Mouse (Mus musculus) erythroblast, embryonic 14.5 days (primary cell): Measurements from ENCODE around the gene Ccdc187.

Experiments
- GATA1 ChIP-seq: IDR thresholded peaks from 2 replicates; pipeline ENCODE4 v1.6.1; 2012; ENCODE audit warnings: low read length, inconsistent platforms, mixed read lengths
- TAL1 ChIP-seq: IDR thresholded peaks from 3 replicates; pipeline ENCODE4 v1.6.1; 2012; ENCODE audit warnings: low read length, inconsistent platforms, mixed read lengths

GRCm38 (mm10) chr2:26299336-26299735 is 5.0 kb upstream of the Ccdc187 start:
- no peak for TF ChIP-seq GATA1
- no peak for TF ChIP-seq TAL1
